Mouse (Mus musculus): ENCODE measurements around the gene Nphp1.

DNA sequence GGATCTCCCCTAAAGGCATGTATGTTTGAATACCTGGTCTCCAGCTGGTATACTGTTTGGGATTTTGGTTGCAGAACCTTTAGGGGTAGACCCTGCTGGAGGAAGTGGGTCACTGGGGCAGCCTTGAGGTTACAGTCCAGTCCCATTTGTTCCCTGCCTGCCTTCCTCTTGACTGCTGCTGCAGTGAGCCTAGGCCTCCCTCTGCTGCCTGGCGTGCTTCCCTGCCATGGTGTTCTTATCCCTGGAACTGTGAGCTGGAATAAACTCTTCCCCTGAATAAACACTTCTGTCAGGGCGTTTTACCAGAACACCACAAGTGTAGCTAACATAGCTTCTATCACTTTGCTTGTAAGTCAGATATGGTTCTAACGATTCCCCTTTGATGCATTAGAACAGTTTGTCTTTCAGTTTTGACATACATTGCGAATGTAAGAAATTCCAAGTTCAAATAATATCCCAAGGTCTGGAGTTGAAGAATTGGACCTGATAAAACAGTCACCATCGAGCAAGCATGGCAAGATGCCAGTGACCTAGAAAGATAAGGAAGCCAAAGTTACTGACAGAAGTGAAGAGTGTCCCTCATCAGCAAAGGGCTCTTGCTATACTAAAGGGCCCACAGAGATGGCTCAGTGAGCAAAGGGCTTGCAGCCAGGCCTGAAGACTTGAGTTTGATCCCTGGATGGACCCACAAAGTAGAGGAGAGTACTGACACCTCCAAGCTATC, 29.4 kb downstream of the Nphp1 start:
- TF ChIP-seq POLR2A (IDR thresholded peaks at IDR 0.05; ENCODE audit: insufficient read length, low read depth) (no peak), TCF12 (IDR thresholded peaks at IDR 0.05; ENCODE audit: insufficient read depth, poor library complexity, severe bottlenecking) (no peak), SRF (IDR thresholded peaks at IDR 0.05; ENCODE audit: control insufficient read depth, insufficient read length, low read depth) (no peak), USF1 (IDR thresholded peaks at IDR 0.05; ENCODE audit: low read depth) (no peak), MYOD1 (IDR thresholded peaks at IDR 0.05; ENCODE audit: control insufficient read depth in 1 of 3, insufficient read length in 2 of 3, low read depth in 2 of 3) (no peak), CEBPB (IDR thresholded peaks at IDR 0.05; ENCODE audit: insufficient read depth, poor library complexity, severe bottlenecking) (no peak), MYOG (IDR thresholded peaks at IDR 0.05; ENCODE audit: control insufficient read depth in 1 of 3, insufficient read depth in 1 of 3, insufficient read length in 2 of 3, low read depth in 2 of 3) (no peak), TCF3 (IDR thresholded peaks at IDR 0.05; ENCODE audit: insufficient read length, low read depth) (no peak), REST (IDR thresholded peaks at IDR 0.05; ENCODE audit: insufficient read depth, insufficient read length) (no peak)

Data from myocyte (in vitro differentiated cells).